In genomic region chr16:26251698-26252097, GRCm38 (mm10) we compare ENCODE assay signal across 20 mouse cellular contexts.
"Had no signal": no experiment of that assay in that cellular context is flagged by ENCODE, and none has a peak within 500 bp of the region (broad histone marks: within the 10 kb centered on the region; RNA-seq: fewer than 3 reads in every experiment).

No protein-coding gene starts in this region.

- H3K9ac ChIP-seq: lung, embryonic 15.5 days; midbrain, embryonic 12.5 days; neural tube, embryonic 13.5 days; neural tube, embryonic 15.5 days had no signal

- ATAC-seq: lung, postnatal 0 days; midbrain, embryonic 16.5 days had no signal

- H3K36me3 ChIP-seq: lung, embryonic 15.5 days; midbrain, embryonic 10.5 days; midbrain, embryonic 12.5 days; neural tube, embryonic 13.5 days; neural tube, embryonic 15.5 days had no signal

- H3K27ac ChIP-seq: lung, embryonic 15.5 days; midbrain, embryonic 10.5 days; midbrain, embryonic 12.5 days; neural tube, embryonic 13.5 days; neural tube, embryonic 15.5 days had no signal

- DNase-seq: lung, adult 18-20 months; lung, postnatal 14 days; lung, postnatal 4 days; midbrain, embryonic 14.5 days; retina, postnatal 1 day; right cerebral cortex, adult 18-20 months; right cerebral cortex, postnatal 25 days; right cerebral cortex, postnatal 4 days; spleen, adult 18-20 months; thymus, adult 18-20 months; thymus, postnatal 14 days; thymus, postnatal 36 days had no signal

- H3K9me3 ChIP-seq: lung, embryonic 15.5 days; midbrain, embryonic 10.5 days; midbrain, embryonic 12.5 days; neural tube, embryonic 13.5 days; neural tube, embryonic 15.5 days had no signal

- H3K4me3 ChIP-seq: lung, embryonic 15.5 days; midbrain, embryonic 10.5 days; midbrain, embryonic 12.5 days; myocyte; neural tube, embryonic 13.5 days; neural tube, embryonic 15.5 days had no signal

- H3K4me1 ChIP-seq: lung, embryonic 15.5 days; neural tube, embryonic 13.5 days; neural tube, embryonic 15.5 days had no signal

- H3K27me3 ChIP-seq: lung, embryonic 15.5 days; midbrain, embryonic 12.5 days; neural tube, embryonic 13.5 days; neural tube, embryonic 15.5 days had no signal

- H3K4me2 ChIP-seq: lung, embryonic 15.5 days; midbrain, embryonic 12.5 days; neural tube, embryonic 13.5 days; neural tube, embryonic 15.5 days had no signal
